Mouse (Mus musculus): ENCODE measurements around the gene Gripap1. TPM values are rescaled to one million over a fixed set of nuclear protein-coding genes. Genes with fewer than 3 reads are reported as not detected.
"Not testable (repeated sequence)": the region's sequence is repeated elsewhere in the genome, so short reads cannot be mapped to it uniquely, and the experiment has no call there.

The Gripap1 gene
- total RNA-seq, 2 experiments from 2014 or later = 105 to 108 TPM

DNA sequence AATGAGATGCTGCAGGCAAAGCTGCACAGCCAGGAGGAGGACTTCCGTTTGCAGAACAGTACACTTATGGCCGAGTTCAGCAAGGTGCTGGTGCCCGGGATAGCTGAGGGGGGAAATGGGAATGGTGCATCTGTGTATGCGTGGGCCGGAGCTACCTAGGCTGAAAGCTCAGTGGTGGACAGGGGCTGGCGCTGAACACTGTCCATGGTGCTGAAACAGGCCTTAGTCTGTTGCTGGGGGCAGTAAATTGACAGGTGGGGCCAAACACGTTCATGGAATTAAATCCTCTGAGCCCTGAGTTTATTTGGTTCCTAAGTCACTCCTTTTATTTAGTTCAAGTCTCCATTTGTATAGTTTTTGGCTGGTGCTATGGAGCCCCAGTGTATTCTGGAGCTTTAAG is 5.5 kb downstream of the Gripap1 start:
- no peak for DNase-seq (ENCODE audit: low spot score in 2 of 2)
- TF ChIP-seq CTCF (conservative IDR thresholded peaks at IDR 0.05) = no peak
- Histone ChIP-seq H3K4me3 (no peak overlapping the region), H3K27ac (no peak overlapping the region)

DNA sequence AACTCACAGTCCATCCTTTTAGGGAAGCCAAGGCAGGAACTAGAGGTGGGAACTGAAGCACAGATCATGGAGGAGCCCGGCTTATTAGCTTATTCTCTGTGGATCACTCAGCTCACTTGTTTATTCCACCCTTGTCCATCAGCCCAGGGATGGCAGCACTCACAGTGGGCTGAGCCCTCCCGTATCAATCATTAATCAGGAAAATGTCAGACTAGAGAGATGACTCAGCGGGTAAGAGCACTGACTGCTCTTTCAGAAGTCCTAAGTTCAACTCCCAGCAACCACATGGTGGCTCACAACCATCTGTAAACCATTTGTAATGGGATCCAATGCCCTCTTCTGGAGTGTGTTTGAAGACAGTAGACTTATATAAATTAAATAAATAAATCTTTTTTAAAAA is 7.8 kb downstream of the Gripap1 start:
- TF ChIP-seq CTCF (conservative IDR thresholded peaks at IDR 0.05) = no peak
- DNase-seq (ENCODE audit: low spot score in 2 of 2) = no peak
- Histone ChIP-seq H3K4me3 (no peak overlapping the region), H3K27ac (no peak overlapping the region)

DNA sequence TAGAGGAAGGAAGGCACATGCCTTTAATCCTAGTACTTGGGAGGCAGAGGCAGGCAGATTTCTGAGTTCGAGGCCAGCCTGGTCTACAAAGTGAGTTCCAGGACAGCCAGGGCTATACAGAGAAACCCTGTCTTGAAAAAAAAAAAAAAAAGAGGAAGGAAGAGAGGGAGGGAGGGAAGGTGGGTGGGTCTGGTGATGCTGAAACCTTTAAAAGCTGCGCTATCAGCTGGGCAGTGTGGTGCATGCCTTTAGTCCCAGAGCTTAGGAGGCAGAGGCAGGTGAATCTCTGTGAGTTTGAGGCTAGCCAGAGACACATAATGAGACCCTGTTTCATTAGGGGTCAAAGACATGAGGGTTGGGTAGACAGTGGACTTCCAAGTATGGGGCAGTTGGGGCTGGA is 12.6 kb downstream of the Gripap1 start:
- not testable (repeated sequence) for DNase-seq (ENCODE audit: low spot score in 2 of 2); H3K27ac ChIP-seq; H3K4me3 ChIP-seq

DNA sequence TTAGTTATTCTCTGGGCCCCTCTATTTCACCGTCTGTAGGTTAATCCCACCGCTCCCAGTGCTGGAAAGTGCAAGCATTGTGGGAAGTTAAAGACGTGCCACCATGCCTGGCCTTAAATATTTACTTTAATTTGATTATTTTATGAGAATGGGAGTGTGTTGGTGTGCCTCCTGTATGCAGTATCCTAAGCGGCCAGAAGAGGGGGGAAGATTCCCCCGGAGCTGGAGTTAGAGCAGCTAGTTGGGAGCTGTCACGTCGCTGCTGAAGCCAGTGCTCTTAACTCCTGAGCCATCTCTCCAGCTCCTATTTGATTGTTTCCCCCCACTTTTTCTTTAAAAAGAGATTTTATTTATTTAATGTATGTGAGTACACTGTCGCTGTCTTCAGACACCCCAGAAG is 25.5 kb downstream of the Gripap1 start:
- peak; percentile 61 for TF ChIP-seq CTCF (conservative IDR thresholded peaks at IDR 0.05)
- H3K27ac ChIP-seq; DNase-seq (ENCODE audit: low spot score in 2 of 2); H3K4me3 ChIP-seq: not testable (repeated sequence)

DNA sequence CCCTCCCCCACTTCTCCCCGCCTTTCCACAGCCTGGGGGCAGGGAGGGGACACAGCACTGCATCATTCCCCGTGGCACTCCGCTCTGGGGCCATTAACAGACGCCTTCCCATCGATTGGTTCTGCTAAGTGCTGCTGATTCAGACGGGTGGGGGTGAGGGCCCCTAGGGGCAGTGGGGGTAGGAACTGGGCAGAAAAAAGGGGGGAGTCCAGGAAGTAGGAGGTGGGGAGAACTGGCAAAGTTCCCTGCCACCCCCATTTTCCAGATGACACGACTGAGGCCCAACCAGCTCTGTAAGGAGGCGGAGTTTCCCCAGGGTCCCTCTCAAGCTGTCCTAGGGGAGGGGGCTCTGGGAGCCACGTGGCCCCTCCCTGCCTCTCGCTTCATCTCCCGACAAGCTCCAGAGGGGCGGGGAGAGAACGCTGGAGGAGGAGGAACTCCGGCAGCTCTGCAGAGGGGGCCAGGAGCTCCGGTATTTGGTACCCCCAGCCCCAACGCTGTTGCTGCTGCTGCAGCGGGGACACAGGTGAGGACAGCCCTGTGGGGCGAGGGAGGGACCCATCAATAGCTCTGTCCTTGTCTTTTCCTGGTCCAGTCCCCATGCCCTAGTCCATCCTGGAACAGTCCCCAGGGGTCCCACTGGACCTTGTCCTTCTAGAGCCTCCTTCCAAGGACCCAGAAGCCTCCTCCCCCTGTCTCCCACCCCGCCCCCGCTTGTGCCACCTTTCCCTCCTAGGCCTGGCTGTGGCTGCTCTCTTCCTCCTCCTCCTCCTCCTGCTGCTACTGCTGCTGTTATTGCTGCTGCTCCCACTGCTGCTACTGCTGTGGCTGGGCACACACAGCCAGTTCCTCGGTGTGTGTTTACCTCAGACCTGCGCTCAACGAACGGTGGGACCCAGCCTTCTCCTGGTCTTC is 32.6 kb downstream of the Gripap1 start, which contains the start of gene Kcnd1:
Gene Kcnd1, plus strand, starts transcription at position 425 of the 915 bp plus-strand sequence.
- DNase-seq (ENCODE audit: low spot score in 2 of 2) = peak; percentile 48 to 60
- H3K27ac ChIP-seq = peak within 1 kb of the TSS; percentile 75
- peak within 1 kb of the TSS; percentile 57 for H3K4me3 ChIP-seq
- no peak for TF ChIP-seq CTCF (conservative IDR thresholded peaks at IDR 0.05)

DNA sequence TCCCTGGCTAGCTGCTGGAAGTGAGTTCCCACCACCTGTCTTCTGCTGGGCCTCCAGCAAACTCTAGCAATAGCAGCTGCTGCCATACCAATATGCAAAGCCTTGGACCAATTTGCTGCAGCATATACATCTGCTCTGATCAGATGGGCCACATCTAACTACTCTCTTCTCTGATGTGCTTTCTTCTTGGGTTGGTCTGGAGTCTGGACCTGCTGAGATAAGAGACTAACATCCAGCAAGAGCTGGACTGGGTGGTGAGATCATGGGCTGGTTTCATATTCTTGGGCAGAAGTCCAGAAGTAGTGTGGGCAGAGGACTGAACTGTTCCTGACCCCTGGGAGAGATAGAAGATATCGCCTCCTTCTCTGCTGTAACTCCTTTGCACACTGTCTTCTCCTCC is 47.6 kb downstream of the Gripap1 start:
- no peak overlapping the region for H3K27ac ChIP-seq
- TF ChIP-seq CTCF (conservative IDR thresholded peaks at IDR 0.05) = no peak
- H3K4me3 ChIP-seq = no peak overlapping the region
- no peak for DNase-seq (ENCODE audit: low spot score in 2 of 2)

DNA sequence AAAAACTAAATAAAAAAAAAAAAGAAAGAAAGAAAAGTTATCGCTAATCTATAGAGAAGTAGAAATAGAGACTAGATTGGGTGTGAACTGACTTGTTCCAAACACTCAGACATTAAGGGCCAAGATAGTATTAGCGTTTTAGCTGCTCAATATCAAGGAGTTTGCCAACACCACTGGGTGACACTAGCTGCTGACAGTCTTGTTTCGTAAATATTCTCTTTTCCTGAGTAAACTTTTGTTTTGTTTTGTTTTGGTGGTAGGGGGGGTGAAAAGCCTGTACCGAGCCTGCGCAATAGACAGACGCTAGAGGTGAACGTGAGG is 51.2 kb downstream of the Gripap1 start:
- TF ChIP-seq CTCF (conservative IDR thresholded peaks at IDR 0.05) = no peak
- Histone ChIP-seq H3K4me3 (peak overlapping the region; percentile 47), H3K27ac (peak overlapping the region; percentile 86)
- no peak for DNase-seq (ENCODE audit: low spot score in 2 of 2)

DNA sequence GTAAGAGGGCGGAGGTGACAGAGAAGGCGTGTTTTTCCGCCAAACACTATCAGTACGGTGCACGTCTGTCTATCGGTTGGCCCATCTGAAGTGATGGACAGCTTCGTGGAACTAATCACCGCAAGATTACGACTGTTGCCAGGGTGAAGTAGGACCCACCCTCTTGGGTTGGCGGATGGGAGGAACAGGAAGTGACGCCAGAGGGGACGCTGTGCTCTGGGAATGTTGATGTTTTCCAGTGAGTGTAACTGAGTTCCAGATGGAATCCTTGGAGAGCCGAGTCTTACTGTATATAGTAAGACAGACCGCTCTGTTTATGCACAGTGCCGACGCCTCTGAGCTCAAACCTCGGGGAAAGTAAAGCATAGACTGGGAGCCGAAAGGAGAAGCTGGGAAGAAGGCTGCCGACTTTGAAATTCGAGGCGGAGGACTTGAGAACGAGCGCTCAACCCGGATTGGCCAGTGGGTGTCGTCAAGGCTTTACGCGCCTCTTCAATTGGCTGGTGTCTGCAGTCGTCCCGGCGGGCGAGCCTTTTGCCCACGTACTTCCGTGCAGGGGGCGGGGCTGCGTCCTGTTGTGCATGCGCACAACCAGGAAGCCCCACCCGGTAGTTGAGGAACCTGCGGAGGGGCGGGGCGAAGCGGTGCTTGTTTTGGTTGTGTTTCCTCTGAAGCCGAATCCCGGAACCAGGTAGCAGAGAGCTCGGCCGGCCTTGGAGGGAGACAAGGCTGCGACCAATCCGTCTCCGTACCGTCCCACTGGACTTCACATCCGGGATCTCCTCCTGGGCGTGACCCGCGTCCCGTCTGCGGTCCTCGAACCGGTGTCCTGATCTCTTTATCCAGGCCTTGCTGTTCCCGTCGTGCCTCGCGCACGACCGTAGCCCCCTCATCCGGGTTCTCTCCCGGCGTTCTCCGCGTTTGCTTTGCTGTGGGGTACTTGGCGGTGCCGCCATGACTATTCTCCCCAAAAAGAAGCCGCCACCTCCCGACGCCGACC is 51.9 kb downstream of the Gripap1 start, which contains the start of gene Otud5:
Gene Otud5, plus strand, starts transcription at position 202 of the 1,000 bp plus-strand sequence.
- H3K4me3 ChIP-seq = peak within 1 kb of the TSS; percentile 68
- peak; percentile 19; the same call in 1 of the 2 replicates for TF ChIP-seq CTCF (conservative IDR thresholded peaks at IDR 0.05)
- H3K27ac ChIP-seq = peak within 1 kb of the TSS; percentile 95
- peak; percentile 90 to 95 for DNase-seq (ENCODE audit: low spot score in 2 of 2)

DNA sequence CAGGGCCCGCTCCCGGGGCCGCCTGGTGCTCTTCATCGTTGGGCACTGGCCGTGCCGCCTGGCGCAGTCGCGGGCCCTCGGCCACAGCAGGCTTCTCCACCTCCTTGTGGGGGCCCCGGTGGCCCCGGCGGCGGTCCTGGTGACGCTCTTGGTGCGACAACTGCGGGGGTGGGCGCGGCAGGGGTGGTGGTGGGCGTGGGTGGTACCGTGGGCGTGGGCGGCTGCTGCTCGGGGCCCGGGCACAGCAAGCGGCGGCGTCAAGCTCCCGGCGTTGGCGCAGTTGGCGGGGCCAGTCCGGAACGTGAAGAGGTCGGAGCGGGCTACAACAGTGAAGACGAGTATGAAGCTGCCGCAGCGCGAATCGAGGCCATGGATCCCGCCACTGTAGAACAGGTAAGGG is 52.8 kb downstream of the Gripap1 start:
- H3K4me3 ChIP-seq = peak overlapping the region; percentile 68
- H3K27ac ChIP-seq = peak overlapping the region; percentile 95
- TF ChIP-seq CTCF (conservative IDR thresholded peaks at IDR 0.05) = no peak
- peak in 1 of 2 experiments; percentile 16 for DNase-seq (ENCODE audit: low spot score in 2 of 2)

DNA sequence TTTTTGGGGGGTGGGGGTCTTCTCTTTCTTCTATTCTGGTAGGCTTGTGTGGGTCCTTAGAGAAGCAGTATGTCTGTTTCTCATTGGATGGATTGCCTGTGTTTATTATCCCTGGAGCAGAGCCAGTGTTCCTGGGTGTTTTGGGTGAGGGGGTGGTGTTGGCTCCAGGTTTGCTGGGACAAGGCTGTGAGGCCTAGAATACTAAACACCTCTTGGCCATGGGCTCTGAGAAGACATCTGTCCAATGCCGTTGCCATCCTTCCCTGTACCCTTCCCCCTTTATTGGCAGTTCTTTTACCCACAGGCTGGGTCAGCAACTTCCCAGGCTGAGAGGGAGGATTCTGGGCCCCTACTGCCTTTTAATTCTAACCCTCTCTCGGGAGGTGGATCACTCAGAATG is 58.3 kb downstream of the Gripap1 start:
- no peak for TF ChIP-seq CTCF (conservative IDR thresholded peaks at IDR 0.05)
- H3K27ac ChIP-seq = peak overlapping the region; percentile 61; the same call in 1 of the 2 replicates
- no peak overlapping the region for H3K4me3 ChIP-seq

DNA sequence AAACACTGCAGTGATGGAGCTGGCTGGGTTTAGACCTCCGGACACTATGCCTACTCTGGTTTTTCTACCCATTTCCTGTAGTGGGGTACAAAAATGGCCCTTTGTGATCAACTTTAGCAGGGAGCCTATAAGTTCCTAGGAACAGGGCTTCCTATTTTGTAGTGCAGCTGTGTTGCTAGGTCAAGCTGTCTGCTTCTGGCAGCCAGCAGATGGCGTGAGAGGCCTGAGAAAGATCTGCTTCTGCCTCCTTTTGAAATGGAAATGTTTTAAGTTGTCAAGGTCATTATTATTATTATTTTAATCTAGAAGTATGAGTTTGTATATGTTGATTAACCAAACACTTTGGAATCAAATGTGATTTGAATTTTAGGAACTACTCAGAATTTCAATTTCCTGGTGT is 65.0 kb downstream of the Gripap1 start:
- Histone ChIP-seq H3K4me3 (no peak overlapping the region), H3K27ac (no peak overlapping the region)
- peak; percentile 79 for TF ChIP-seq CTCF (conservative IDR thresholded peaks at IDR 0.05)
- peak in 1 of 2 experiments; percentile 38 for DNase-seq (ENCODE audit: low spot score in 2 of 2)

More for the DNA sequence above, 58.3 kb downstream of the Gripap1 start:
- peak; percentile 30 to 41 for DNase-seq (ENCODE audit: low spot score in 2 of 2)

DNA sequence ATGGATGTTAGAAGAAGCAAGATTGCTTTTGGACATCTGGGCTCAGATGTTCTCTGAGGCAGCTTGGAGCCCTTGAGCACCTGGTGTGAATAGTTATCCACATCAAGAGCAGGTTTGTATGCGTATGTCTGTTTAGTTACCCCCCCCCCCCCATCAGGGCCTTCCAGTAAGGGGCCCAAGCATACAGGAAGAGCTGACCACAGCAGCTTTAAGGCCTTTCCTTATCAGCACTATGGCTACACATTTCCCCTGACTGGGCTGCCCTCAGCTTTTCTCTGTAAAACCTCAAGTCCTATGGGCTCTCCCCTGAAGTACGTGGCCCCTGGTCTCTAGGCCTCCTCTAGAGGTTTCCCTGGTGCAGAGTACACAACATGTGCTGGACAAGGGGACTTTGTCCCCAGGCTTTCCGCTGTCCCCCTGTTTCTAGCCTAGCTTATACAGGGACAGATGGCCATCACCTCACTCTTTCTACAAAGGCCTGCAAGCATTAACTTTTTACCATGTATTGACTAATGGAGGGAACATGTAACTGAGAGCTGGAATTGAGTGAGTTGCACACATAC is 69.7 kb downstream of the Gripap1 start:
- TF ChIP-seq CTCF (conservative IDR thresholded peaks at IDR 0.05) = no peak
- DNase-seq (ENCODE audit: low spot score in 2 of 2) = no peak
- no peak overlapping the region for H3K4me3 ChIP-seq
- H3K27ac ChIP-seq = no peak overlapping the region

Data from layer of hippocampus, adult 2 months (tissue).